Comparison of ENCODE assay signal across 23 mouse cellular contexts in the genomic region with DNA sequence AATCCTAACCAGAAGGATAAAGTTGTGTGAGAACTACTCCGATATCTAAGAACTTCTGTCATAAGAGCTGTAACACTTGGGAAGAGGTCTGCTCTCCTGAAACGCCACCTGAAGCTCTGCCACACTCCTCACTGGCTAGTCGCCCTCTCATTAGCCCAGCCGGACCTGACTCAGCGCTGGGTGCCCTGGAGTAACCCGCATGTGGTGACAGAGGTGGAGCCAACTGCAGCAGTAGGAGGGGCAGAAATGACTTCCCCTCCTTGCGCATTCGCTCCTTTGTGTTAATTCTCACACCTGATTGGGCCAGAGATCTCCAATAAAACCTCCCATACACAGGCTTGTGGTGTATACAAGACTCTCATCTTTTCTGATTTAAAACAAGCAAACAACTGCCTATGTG. TPM values are rescaled to one million over a fixed set of nuclear protein-coding genes. Genes with fewer than 3 reads are reported as not detected.
A peak's percentile ranks its signal among the peaks of the same experiment; 100 is the strongest.
DNase-seq lines count a peak whose midpoint lies in the region.
"Had no signal": no experiment of that assay in that cellular context is flagged by ENCODE, and none has a peak within 500 bp of the region (broad histone marks: within the 10 kb centered on the region; RNA-seq: fewer than 3 reads in every experiment).

No protein-coding gene starts in this region.

- 21% methylated on average over 8 of the region's 8 CpGs for WGBS in limb, embryonic 10.5 days

- intact Hi-C loops in gastrocnemius, postnatal 14 days (cut with DNase I; ENCODE audit: low total_unique reads), result no loop called here

- H3K27ac ChIP-seq in limb, embryonic 10.5 days, result no peak overlapping the region
- H3K27ac ChIP-seq: embryonic facial prominence, embryonic 12.5 days; hindbrain, embryonic 15.5 days; kidney, postnatal 0 days; liver, embryonic 12.5 days; lung, embryonic 15.5 days; macrophage had no signal

- no peaks in the 10 kb centered on the region for H3K27me3 ChIP-seq in limb, embryonic 10.5 days (ENCODE audit: low read depth, poor library complexity, severe bottlenecking)
- H3K27me3 ChIP-seq: hindbrain, embryonic 15.5 days; liver, embryonic 12.5 days; lung, embryonic 15.5 days had no signal

- H3K4me3 ChIP-seq in limb, embryonic 10.5 days, result no peak overlapping the region
- H3K4me3 ChIP-seq: embryonic facial prominence, embryonic 12.5 days; erythroblast, embryonic 14.5 days; hindbrain, embryonic 15.5 days; liver, embryonic 12.5 days; lung, embryonic 15.5 days had no signal

- H3K36me3 ChIP-seq in limb, embryonic 10.5 days, result no peaks in the 10 kb centered on the region
- H3K36me3 ChIP-seq: embryonic facial prominence, embryonic 12.5 days; hindbrain, embryonic 15.5 days; liver, embryonic 12.5 days; lung, embryonic 15.5 days had no signal

- no peaks in the 10 kb centered on the region for H3K9me3 ChIP-seq in limb, embryonic 10.5 days (replicated peaks)
- H3K9me3 ChIP-seq: hindbrain, embryonic 15.5 days; liver, embryonic 12.5 days; lung, embryonic 15.5 days had no signal

- peak; percentile 6 for DNase-seq in gastrocnemius, postnatal 14 days
- DNase-seq in gastrocnemius, postnatal 25 days, result no peak
- peak; percentile 8 for DNase-seq in thymus, postnatal 4 days
- no peak for DNase-seq in thymus, postnatal 10 days (ENCODE audit: low spot score in 2 of 2)
- peak; percentile 36 for DNase-seq in limb, embryonic 10.5 days (ENCODE audit: low spot score)
- DNase-seq in retina, postnatal 1 day, result no peak
- no peak for DNase-seq in spleen, postnatal 36 days (ENCODE audit: low spot score in 2 of 2)
- no peak for DNase-seq in gastrocnemius, postnatal 10 days
- DNase-seq: cerebellum, adult 11-12 months; cerebellum, postnatal 14 days; heart, postnatal 36 days; midbrain, embryonic 14.5 days; right cerebral cortex, postnatal 25 days; thymus, postnatal 25 days had no signal

- peaks cover 3% of the 10 kb centered on the region; the same call in 1 of the 2 replicates for H3K4me1 ChIP-seq in limb, embryonic 10.5 days
- H3K4me1 ChIP-seq: embryonic facial prominence, embryonic 12.5 days; hindbrain, embryonic 15.5 days; liver, embryonic 12.5 days; lung, embryonic 15.5 days had no signal

RNA-seq across cellular contexts. Expression of gene Myo16, which starts 14.2 kb away (rescaled TPM):
- total RNA-seq in gastrocnemius, postnatal 14 days (2021), result 1 to 10 TPM; 1.7 to 2.7 TPM
- total RNA-seq in gastrocnemius, postnatal 25 days (2021), result 1 to 10 TPM; 1.2 to 1.6 TPM
- polyA plus RNA-seq in limb, embryonic 10.5 days (2016; fragmentation: Nextera tagmentation; extraction: Ambion mirVana), result 0.08 and 0.20 TPM in 2 replicates
- 1 to 10 TPM; 3.9 to 5.3 TPM for total RNA-seq in gastrocnemius, postnatal 10 days (2021)
- total RNA-seq: adrenal gland, postnatal 36 days had no signal
- polyA plus RNA-seq: CD4-positive, CD25-positive, alpha-beta regulatory T cell, adult 4 months; erythroblast, embryonic 14.5 days; macrophage had no signal

Comparison
In these comparisons a context has a peak if more than half of its experiments do, and no peak if none do; other contexts are left out.
1. DNase-seq: peak in gastrocnemius, postnatal 14 days (single experiment), thymus, postnatal 4 days (single experiment) and limb, embryonic 10.5 days (single experiment); none in gastrocnemius, postnatal 25 days (single experiment), thymus, postnatal 10 days (0 of 2), retina, postnatal 1 day (single experiment), spleen, postnatal 36 days (0 of 2) and gastrocnemius, postnatal 10 days (single experiment).